In genomic region chr7:16298927-16299326, GRCm38 (mm10) we compare ENCODE assay signal across 8 mouse cellular contexts. TPM values are rescaled to one million over a fixed set of nuclear protein-coding genes. Genes with fewer than 3 reads are reported as not detected.
DNase-seq lines count a peak whose midpoint lies in the region; TF ChIP-seq lines count a peak whose summit lies in the region.

No protein-coding gene starts in this region.

- TF ChIP-seq CTCF in left cerebral cortex, adult 2 months (IDR thresholded peaks at IDR 0.05), result no peak
- TF ChIP-seq CTCF in olfactory bulb, adult 2 months (IDR thresholded peaks at IDR 0.05; ENCODE audit: insufficient read depth, low read depth, low read length), result no peak
- TF ChIP-seq CTCF in kidney, adult 2 months (conservative IDR thresholded peaks at IDR 0.05; ENCODE audit: insufficient read depth, insufficient read length, low read depth, low read length), result no peak

- 82% methylated on average over 5 of the region's 5 CpGs for WGBS in limb, embryonic 10.5 days
- WGBS in olfactory bulb, adult 2 months, result 81% methylated on average over 5 of the region's 5 CpGs
- 78% methylated on average over 5 of the region's 5 CpGs for WGBS in kidney, adult 2 months

- H3K27ac ChIP-seq in left cerebral cortex, adult 2 months, result peak overlapping the region; percentile 80
- H3K27ac ChIP-seq in limb, embryonic 10.5 days, result peak overlapping the region; percentile 87
- H3K27ac ChIP-seq in olfactory bulb, adult 2 months (ENCODE audit: insufficient read depth, low read depth, low read length), result peak overlapping the region; percentile 81
- no peak overlapping the region for H3K27ac ChIP-seq in kidney, adult 2 months (ENCODE audit: insufficient read depth, low read depth, low read length)

- H3K27me3 ChIP-seq in limb, embryonic 10.5 days (ENCODE audit: low read depth, poor library complexity, severe bottlenecking), result no peaks in the 10 kb centered on the region
- no peaks in the 10 kb centered on the region for H3K27me3 ChIP-seq in kidney, adult 2 months (replicated peaks; ENCODE audit: control insufficient read depth, insufficient read depth, low read length)

- no peaks in the 10 kb centered on the region for H3K9me3 ChIP-seq in limb, embryonic 10.5 days (replicated peaks)

- intact Hi-C loops in left cerebral cortex, adult 2 months (cut with DNase I), result loop anchor here (5.0 kb wide), 1 partner anchor 318 kb away; no protein-coding TSS in a partner anchor

- H3K4me3 ChIP-seq in left cerebral cortex, adult 2 months, result peak overlapping the region; percentile 73
- H3K4me3 ChIP-seq in limb, embryonic 10.5 days, result peak overlapping the region; percentile 58
- peak overlapping the region; percentile 74 for H3K4me3 ChIP-seq in olfactory bulb, adult 2 months (ENCODE audit: insufficient read depth, low read depth, low read length)
- H3K4me3 ChIP-seq in kidney, adult 2 months (ENCODE audit: insufficient read depth, low read depth, low read length), result no peak overlapping the region

- peaks cover 50% of the 10 kb centered on the region for H3K4me1 ChIP-seq in limb, embryonic 10.5 days
- peaks cover 13% of the 10 kb centered on the region for H3K4me1 ChIP-seq in olfactory bulb, adult 2 months (ENCODE audit: control insufficient read depth, insufficient read depth, low read length)
- no peaks in the 10 kb centered on the region; the same call in 1 of the 2 replicates for H3K4me1 ChIP-seq in kidney, adult 2 months (ENCODE audit: control insufficient read depth, insufficient read depth, low read length)

- no peaks in the 10 kb centered on the region for H3K36me3 ChIP-seq in limb, embryonic 10.5 days
- H3K36me3 ChIP-seq in kidney, adult 2 months (ENCODE audit: control insufficient read depth, insufficient read depth, low read length), result no peaks in the 10 kb centered on the region

- TF ChIP-seq POLR2A in olfactory bulb, adult 2 months (IDR thresholded peaks at IDR 0.05; ENCODE audit: insufficient read depth, low read depth, low read length), result no peak
- no peak for TF ChIP-seq POLR2A in kidney, adult 2 months (IDR thresholded peaks at IDR 0.05; ENCODE audit: low read depth, low read length)

- DNase-seq in cerebellum, adult 11-12 months, result peak; percentile 51
- no peak for DNase-seq in cerebellum, adult 8-10 months
- no peak for DNase-seq in left cerebral cortex, adult 2 months (ENCODE audit: extremely low spot score in 1 of 2, low spot score in 2 of 2)
- DNase-seq in left cerebral cortex, adult 11 months (ENCODE audit: low spot score), result no peak
- no peak for DNase-seq in limb, embryonic 10.5 days (ENCODE audit: low spot score)
- DNase-seq in embryo, embryonic 10.5 days (ENCODE audit: low spot score), result no peak
- DNase-seq in kidney, adult 2 months, result no peak

RNA-seq across cellular contexts. Expression of gene Bbc3, which starts 9.3 kb away (rescaled TPM):
- 1 to 10 TPM; 9.1 to 9.7 TPM for total RNA-seq in left cerebral cortex, adult 2 months (2021)
- polyA plus RNA-seq in limb, embryonic 10.5 days (2016; fragmentation: Nextera tagmentation; extraction: Ambion mirVana), result 14.5 and 19.1 TPM in 2 replicates
- not detected in 2 replicates for polyA plus RNA-seq in olfactory bulb, adult 2 months (2012; ENCODE audit: insufficient read depth, insufficient read length, low replicate concordance, missing spikeins)
- 5.1 and 5.2 TPM in 2 replicates for polyA plus RNA-seq in kidney, adult 2 months (2012; rRNA removed)

RNA-seq across cellular contexts. Expression of gene Ccdc9, which starts 12.3 kb away (rescaled TPM):
- 10 to 100 TPM; 94.3 to 95.1 TPM for total RNA-seq in left cerebral cortex, adult 2 months (2021)
- 36.3 and 36.8 TPM in 2 replicates for polyA plus RNA-seq in limb, embryonic 10.5 days (2016; fragmentation: Nextera tagmentation; extraction: Ambion mirVana)
- not detected in 2 replicates for polyA plus RNA-seq in olfactory bulb, adult 2 months (2012; ENCODE audit: insufficient read depth, insufficient read length, low replicate concordance, missing spikeins)
- polyA plus RNA-seq in kidney, adult 2 months (2012; rRNA removed), result 23.3 and 24.3 TPM in 2 replicates

RNA-seq across cellular contexts. Expression of gene Inafm1, which starts 25.5 kb away (rescaled TPM):
- 10 to 100 TPM; 36.7 to 41.3 TPM for total RNA-seq in left cerebral cortex, adult 2 months (2021)
- 5.4 and 7.4 TPM in 2 replicates for polyA plus RNA-seq in limb, embryonic 10.5 days (2016; fragmentation: Nextera tagmentation; extraction: Ambion mirVana)
- polyA plus RNA-seq in olfactory bulb, adult 2 months (2012; ENCODE audit: insufficient read depth, insufficient read length, low replicate concordance, missing spikeins), result not detected in 2 replicates
- polyA plus RNA-seq in kidney, adult 2 months (2012; rRNA removed), result 23.1 and 30.7 TPM in 2 replicates

RNA-seq across cellular contexts. Expression of gene C5ar1, which starts 39.6 kb away (rescaled TPM):
- total RNA-seq in left cerebral cortex, adult 2 months (2021), result 1 to 10 TPM; 1.3 to 1.7 TPM
- 0.41 and 0.76 TPM in 2 replicates for polyA plus RNA-seq in limb, embryonic 10.5 days (2016; fragmentation: Nextera tagmentation; extraction: Ambion mirVana)
- not detected in 2 replicates for polyA plus RNA-seq in olfactory bulb, adult 2 months (2012; ENCODE audit: insufficient read depth, insufficient read length, low replicate concordance, missing spikeins)
- polyA plus RNA-seq in kidney, adult 2 months (2012; rRNA removed), result 3.4 and 4.2 TPM in 2 replicates

RNA-seq across cellular contexts. Expression of gene C5ar2, which starts 55.0 kb away (rescaled TPM):
- under 1 TPM; 0.42 to 0.54 TPM for total RNA-seq in left cerebral cortex, adult 2 months (2021)
- 0.04 TPM in 1 of 2 replicates, not detected in the other for polyA plus RNA-seq in limb, embryonic 10.5 days (2016; fragmentation: Nextera tagmentation; extraction: Ambion mirVana)
- polyA plus RNA-seq in olfactory bulb, adult 2 months (2012; ENCODE audit: insufficient read depth, insufficient read length, low replicate concordance, missing spikeins), result not detected in 2 replicates
- polyA plus RNA-seq in kidney, adult 2 months (2012; rRNA removed), result 0.34 and 0.39 TPM in 2 replicates
